Mouse (Mus musculus) lung, postnatal 0 days (tissue): ENCODE results near the gene Flt3.

Experiments used
- CTCF ChIP-seq: IDR thresholded peaks from 2 replicates; pipeline ENCODE4 v1.5.1; 2016; ENCODE audit warnings: antibody characterized with exemption, mild to moderate bottlenecking
- EP300 ChIP-seq: IDR thresholded peaks from 2 replicates; pipeline ENCODE4 v1.6.1; 2016; ENCODE audit warnings: antibody characterized with exemption, mild to moderate bottlenecking, control low read depth

- TF ChIP-seq EP300 (no peak), CTCF (no peak)
Measured at GRCm38 (mm10) chr5:147410585-147410984, 10.3 kb upstream of the Flt3 start.
